Mouse (Mus musculus): Measurements from ENCODE around the gene Pgk1. TPM values are rescaled to one million over a fixed set of nuclear protein-coding genes. Genes with fewer than 3 reads are reported as not detected.

Pgk1 gene
- polyA plus RNA-seq, 1 experiment = 67.9 TPM

DNA sequence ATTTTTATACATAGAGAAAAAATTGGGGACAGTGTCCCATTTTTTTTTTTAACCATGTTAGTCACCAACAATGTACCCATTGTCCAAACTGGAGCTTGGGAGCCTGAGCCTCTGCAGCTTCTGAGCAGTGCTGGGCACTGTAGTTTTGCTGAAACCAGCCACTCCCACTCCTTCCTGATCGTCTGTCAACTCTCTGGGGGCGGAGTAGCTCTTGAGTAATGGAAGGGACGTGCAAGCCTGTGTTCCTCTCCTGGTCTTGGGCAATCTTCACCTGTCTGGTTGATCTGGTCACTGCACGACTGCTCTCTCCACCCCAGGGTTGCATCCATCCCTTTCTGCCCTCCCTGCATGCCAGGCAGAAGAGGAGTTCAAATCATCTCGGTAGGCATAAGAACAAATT, 22.9 kb upstream of the Pgk1 start:
- Histone ChIP-seq H3K27me3 (ENCODE audit: control insufficient read depth, insufficient read depth, low read length) (no peaks in the 10 kb centered on the region), H3K27ac (ENCODE audit: insufficient read depth, low read depth, low read length) (no peak overlapping the region), H3K4me3 (ENCODE audit: low read depth, low read length) (no peak overlapping the region), H3K4me1 (ENCODE audit: control insufficient read depth, insufficient read depth, insufficient read length, low read length) (no peaks in the 10 kb centered on the region), H3K36me3 (ENCODE audit: control insufficient read depth, insufficient read depth, low read length) (no peaks in the 10 kb centered on the region)
- TF ChIP-seq POLR2A (IDR thresholded peaks at IDR 0.05; ENCODE audit: low read depth, low read length) (no peak), CTCF (IDR thresholded peaks at IDR 0.05; ENCODE audit: extremely low read depth, insufficient read length, insufficient replicate concordance, low read depth, low read length) (no peak)
- WGBS = 36% methylated on average over 5 of the region's 5 CpGs

DNA sequence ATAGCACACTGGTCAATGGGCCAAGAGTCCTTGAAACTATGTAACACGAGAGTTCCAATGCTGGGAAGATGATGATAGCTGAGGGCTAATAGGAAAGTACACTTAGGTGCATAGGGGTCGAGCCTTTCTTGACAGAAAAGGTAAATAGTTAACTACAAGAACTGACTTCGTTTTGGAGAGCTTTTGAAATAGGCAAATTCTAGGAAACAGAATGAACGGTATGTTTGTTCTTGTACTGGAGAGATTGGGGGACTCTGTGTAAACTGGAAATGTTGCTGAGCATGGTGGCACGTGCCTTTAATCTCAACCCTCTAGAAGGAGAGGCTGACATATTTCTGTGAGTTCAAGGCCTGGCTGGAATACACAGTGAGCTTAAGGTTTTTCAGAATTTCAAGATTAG, 22.3 kb upstream of the Pgk1 start:
- Histone ChIP-seq H3K36me3 (ENCODE audit: control insufficient read depth, insufficient read depth, low read length) (no peaks in the 10 kb centered on the region), H3K27me3 (ENCODE audit: control insufficient read depth, insufficient read depth, low read length) (no peaks in the 10 kb centered on the region), H3K4me3 (ENCODE audit: low read depth, low read length) (no peak overlapping the region), H3K4me1 (ENCODE audit: control insufficient read depth, insufficient read depth, insufficient read length, low read length) (no peaks in the 10 kb centered on the region), H3K27ac (ENCODE audit: insufficient read depth, low read depth, low read length) (no peak overlapping the region)
- TF ChIP-seq POLR2A (IDR thresholded peaks at IDR 0.05; ENCODE audit: low read depth, low read length) = no peak
- TF ChIP-seq CTCF (IDR thresholded peaks at IDR 0.05; ENCODE audit: extremely low read depth, insufficient read length, insufficient replicate concordance, low read depth, low read length) = no peak
- whole genome bisulfite sequencing = 57% methylated on average over 5 of the region's 5 CpGs

DNA sequence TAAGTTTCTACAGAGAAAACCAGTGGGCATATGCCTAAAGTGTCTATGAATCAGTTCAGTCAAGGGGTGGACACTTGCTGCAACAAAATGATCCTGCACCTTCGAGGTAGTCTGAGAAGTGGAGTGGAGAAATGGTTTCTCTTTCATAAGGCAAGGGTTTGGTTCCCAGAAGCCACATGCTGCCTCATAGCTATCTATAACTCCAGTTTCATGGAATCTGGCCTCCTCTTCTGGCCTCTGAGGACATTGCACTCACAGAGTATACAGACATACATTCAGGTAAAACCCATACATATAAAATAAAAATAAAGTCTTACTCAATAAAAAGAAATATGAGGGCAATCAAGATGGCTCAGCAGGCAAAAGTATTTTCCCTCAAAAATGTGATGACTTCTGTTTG, 21.8 kb upstream of the Pgk1 start:
- no peaks in the 10 kb centered on the region for H3K36me3 ChIP-seq (ENCODE audit: control insufficient read depth, insufficient read depth, low read length)
- 33% methylated on average over 1 of the region's 1 CpGs for WGBS

DNA sequence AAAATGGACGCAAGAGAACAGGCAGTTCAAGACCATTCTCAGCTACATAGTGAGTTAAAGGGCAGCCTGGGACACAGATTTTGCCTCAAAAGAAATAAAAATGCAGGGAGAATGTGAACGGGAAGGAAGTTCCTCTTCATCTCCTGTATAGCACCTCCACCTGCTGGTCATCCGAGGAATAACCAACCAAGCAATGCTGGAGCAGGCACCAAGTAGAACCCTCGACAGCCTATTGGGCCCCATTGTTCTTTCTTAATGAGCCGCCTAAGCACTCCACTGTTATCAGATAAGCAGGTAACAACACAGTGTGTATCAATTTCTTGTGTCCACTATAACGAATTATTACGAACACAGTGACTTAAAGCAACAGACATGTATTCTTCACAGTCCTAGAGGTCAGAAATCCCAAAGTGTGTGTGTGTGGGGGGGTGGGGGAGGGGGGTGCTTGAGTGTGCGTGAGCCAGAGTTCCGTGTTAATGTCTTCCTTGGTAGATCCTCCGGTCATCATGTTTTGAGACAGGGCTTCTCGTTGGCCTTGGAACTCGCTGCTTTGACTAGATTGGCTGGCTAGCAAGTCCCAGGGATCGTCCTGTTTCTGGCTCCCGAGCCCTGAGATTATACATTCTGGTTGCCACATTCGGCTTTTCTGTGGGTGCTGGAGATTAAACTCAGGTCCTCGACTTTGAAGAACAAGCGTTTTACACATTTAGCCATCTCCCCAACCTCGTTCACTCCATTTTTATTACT, 15.6 kb upstream of the Pgk1 start:
- Histone ChIP-seq H3K36me3 (ENCODE audit: control insufficient read depth, insufficient read depth, low read length) (no peaks in the 10 kb centered on the region), H3K27ac (ENCODE audit: insufficient read depth, low read depth, low read length) (no peak overlapping the region), H3K4me1 (ENCODE audit: control insufficient read depth, insufficient read depth, insufficient read length, low read length) (no peaks in the 10 kb centered on the region), H3K27me3 (ENCODE audit: control insufficient read depth, insufficient read depth, low read length) (no peaks in the 10 kb centered on the region), H3K4me3 (ENCODE audit: low read depth, low read length) (peak overlapping the region; percentile 57)
- 19% methylated on average over 18 of the region's 18 CpGs for WGBS
- TF ChIP-seq POLR2A (IDR thresholded peaks at IDR 0.05; ENCODE audit: low read depth, low read length) (no peak), CTCF (IDR thresholded peaks at IDR 0.05; ENCODE audit: extremely low read depth, insufficient read length, insufficient replicate concordance, low read depth, low read length) (peak; percentile 59; the same call in 1 of the 2 replicates)

More for the DNA sequence above, 21.8 kb upstream of the Pgk1 start:
- Histone ChIP-seq H3K27ac (ENCODE audit: insufficient read depth, low read depth, low read length) (no peak overlapping the region), H3K4me3 (ENCODE audit: low read depth, low read length) (no peak overlapping the region), H3K4me1 (ENCODE audit: control insufficient read depth, insufficient read depth, insufficient read length, low read length) (no peaks in the 10 kb centered on the region), H3K27me3 (ENCODE audit: control insufficient read depth, insufficient read depth, low read length) (no peaks in the 10 kb centered on the region)
- TF ChIP-seq POLR2A (IDR thresholded peaks at IDR 0.05; ENCODE audit: low read depth, low read length) (no peak), CTCF (IDR thresholded peaks at IDR 0.05; ENCODE audit: extremely low read depth, insufficient read length, insufficient replicate concordance, low read depth, low read length) (no peak)

DNA sequence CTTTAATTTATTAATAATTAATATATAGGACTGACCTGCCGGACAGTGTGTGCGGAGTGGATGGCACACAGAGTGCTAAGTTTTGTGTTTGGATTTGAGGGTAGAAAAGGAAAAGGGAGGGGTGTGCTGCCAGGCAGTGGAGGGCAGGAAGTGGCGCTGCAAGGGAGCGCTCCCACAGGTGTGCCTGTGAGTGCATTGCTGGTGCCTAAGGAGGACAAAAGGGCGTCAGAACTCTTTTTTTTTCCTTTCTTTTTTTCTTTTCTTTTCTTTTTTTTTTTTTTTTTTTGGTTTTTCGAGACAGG, 15.1 kb upstream of the Pgk1 start:
- TF ChIP-seq CTCF (IDR thresholded peaks at IDR 0.05; ENCODE audit: extremely low read depth, insufficient read length, insufficient replicate concordance, low read depth, low read length) (no peak), POLR2A (IDR thresholded peaks at IDR 0.05; ENCODE audit: low read depth, low read length) (no peak)
- no peaks in the 10 kb centered on the region for H3K36me3 ChIP-seq (ENCODE audit: control insufficient read depth, insufficient read depth, low read length)
- no peaks in the 10 kb centered on the region for H3K27me3 ChIP-seq (ENCODE audit: control insufficient read depth, insufficient read depth, low read length)
- peak overlapping the region; percentile 28; the same call in 1 of the 2 replicates for H3K4me3 ChIP-seq (ENCODE audit: low read depth, low read length)
- WGBS = 29% methylated on average over 5 of the region's 6 CpGs
- no peak overlapping the region for H3K27ac ChIP-seq (ENCODE audit: insufficient read depth, low read depth, low read length)
- no peaks in the 10 kb centered on the region for H3K4me1 ChIP-seq (ENCODE audit: control insufficient read depth, insufficient read depth, insufficient read length, low read length)

DNA sequence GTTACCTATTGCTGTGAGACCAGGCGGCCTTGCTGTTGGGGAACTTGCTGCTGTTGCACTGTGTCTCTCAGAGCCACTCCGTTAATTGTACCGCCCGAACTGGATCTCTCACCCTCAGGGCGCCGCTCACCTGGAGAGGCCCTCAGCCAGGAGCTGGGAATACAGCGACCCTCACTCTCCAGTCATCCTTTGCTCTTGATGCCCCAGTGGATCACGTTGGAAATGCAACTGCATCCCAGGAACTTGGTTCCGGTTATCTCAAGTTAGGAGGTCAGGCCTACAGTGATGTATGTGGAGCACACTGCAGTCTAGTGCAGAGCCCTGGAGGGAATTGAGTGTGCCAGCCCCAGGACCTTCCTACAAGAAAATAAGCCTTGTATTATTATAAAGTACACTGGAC, 10.6 kb upstream of the Pgk1 start:
- H3K36me3 ChIP-seq (ENCODE audit: control insufficient read depth, insufficient read depth, low read length) = no peaks in the 10 kb centered on the region
- H3K27me3 ChIP-seq (ENCODE audit: control insufficient read depth, insufficient read depth, low read length) = no peaks in the 10 kb centered on the region
- TF ChIP-seq CTCF (IDR thresholded peaks at IDR 0.05; ENCODE audit: extremely low read depth, insufficient read length, insufficient replicate concordance, low read depth, low read length) (no peak), POLR2A (IDR thresholded peaks at IDR 0.05; ENCODE audit: low read depth, low read length) (no peak)
- 74% methylated on average over 9 of the region's 9 CpGs for WGBS
- no peaks in the 10 kb centered on the region for H3K4me1 ChIP-seq (ENCODE audit: control insufficient read depth, insufficient read depth, insufficient read length, low read length)
- H3K4me3 ChIP-seq (ENCODE audit: low read depth, low read length) = no peak overlapping the region
- H3K27ac ChIP-seq (ENCODE audit: insufficient read depth, low read depth, low read length) = no peak overlapping the region

DNA sequence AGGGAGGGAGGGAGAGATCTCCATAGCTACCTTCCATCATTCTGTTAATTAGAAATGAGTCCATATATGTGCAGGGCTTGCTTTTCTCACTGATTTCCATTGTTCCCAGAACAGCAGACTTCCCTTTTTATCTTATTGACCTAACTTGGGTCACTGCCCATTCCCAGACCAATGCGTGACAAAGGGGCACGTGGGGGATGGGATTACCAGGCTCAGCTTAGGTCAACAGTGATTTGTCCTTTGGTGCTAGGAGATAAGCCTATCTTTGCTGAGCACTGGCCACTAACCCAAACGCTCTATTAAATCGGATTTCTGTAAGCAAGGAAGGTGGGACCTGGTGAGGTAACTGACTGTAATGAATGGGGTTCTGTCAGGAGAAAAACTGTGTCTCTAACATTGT, 2.6 kb upstream of the Pgk1 start:
- Histone ChIP-seq H3K36me3 (ENCODE audit: control insufficient read depth, insufficient read depth, low read length) (no peaks in the 10 kb centered on the region), H3K27ac (ENCODE audit: insufficient read depth, low read depth, low read length) (no peak overlapping the region), H3K4me1 (ENCODE audit: control insufficient read depth, insufficient read depth, insufficient read length, low read length) (peaks cover 6% of the 10 kb centered on the region; the same call in 1 of the 2 replicates), H3K27me3 (ENCODE audit: control insufficient read depth, insufficient read depth, low read length) (no peaks in the 10 kb centered on the region), H3K4me3 (ENCODE audit: low read depth, low read length) (no peak overlapping the region)
- WGBS = 59% methylated on average over 4 of the region's 4 CpGs
- TF ChIP-seq CTCF (IDR thresholded peaks at IDR 0.05; ENCODE audit: extremely low read depth, insufficient read length, insufficient replicate concordance, low read depth, low read length) (no peak), POLR2A (IDR thresholded peaks at IDR 0.05; ENCODE audit: low read depth, low read length) (no peak)
